Mouse (Mus musculus) layer of hippocampus, adult 9-10 months (tissue): ENCODE data around the gene Ythdf1.

Experiments used
- DNase-seq: peaks from one replicate; pipeline ENCODE4 v3.0.0; 2022; ENCODE audit warnings: low spot score

Gene Ythdf1

DNA sequence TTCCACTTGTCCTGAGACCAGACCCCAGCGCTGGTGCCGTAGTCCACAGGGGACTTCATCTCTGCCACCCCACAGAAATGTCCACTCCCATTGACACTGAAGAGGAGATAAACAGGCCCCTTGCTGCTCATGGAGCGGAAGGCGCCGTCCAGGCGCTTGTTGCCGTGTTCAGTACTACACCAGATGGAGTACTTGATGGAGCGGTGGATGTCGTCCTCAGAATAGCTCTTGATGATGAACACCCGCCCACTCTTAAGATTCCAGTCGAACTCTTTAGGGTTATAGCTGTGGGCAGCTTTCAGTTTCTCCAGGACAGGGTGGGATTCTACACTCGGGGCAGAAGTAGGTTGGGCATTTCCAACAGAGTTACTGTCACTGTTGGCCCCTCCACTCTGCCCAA is 9.8 kb downstream of the Ythdf1 start:
- no peak for DNase-seq

- DNase-seq = no peak
These were observed 15.1 kb downstream of the Ythdf1 start for GRCm38 (mm10) chr2:180905556-180906221.

- DNase-seq = no peak
These were observed 16.1 kb downstream of the Ythdf1 start for GRCm38 (mm10) chr2:180904435-180905208.

- no peak for DNase-seq
These were observed 18.7 kb downstream of the Ythdf1 start for GRCm38 (mm10) chr2:180902086-180902485.

DNA sequence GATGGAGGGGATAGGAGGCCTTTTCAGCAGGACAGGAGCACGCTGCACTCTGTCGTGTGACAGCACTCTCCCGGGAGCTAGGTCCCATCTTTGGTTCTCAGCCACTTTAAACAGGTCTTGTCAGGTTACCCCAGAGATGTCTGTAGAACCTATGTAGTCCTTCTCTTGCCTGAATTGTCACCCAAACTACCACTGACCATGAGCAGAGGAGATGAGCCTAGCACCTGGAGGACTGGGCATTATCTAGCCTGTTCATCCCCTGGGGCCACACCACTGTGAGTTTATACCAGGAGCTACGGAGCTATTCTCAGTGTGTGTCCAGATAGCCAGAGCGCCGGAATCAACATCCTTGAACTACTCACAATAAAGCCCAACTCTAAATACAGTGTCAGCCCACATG is 22.9 kb downstream of the Ythdf1 start:
- no peak for DNase-seq

- DNase-seq = peak; percentile 13
These were observed 23.7 kb downstream of the Ythdf1 start for GRCm38 (mm10) chr2:180896819-180897625.

DNA sequence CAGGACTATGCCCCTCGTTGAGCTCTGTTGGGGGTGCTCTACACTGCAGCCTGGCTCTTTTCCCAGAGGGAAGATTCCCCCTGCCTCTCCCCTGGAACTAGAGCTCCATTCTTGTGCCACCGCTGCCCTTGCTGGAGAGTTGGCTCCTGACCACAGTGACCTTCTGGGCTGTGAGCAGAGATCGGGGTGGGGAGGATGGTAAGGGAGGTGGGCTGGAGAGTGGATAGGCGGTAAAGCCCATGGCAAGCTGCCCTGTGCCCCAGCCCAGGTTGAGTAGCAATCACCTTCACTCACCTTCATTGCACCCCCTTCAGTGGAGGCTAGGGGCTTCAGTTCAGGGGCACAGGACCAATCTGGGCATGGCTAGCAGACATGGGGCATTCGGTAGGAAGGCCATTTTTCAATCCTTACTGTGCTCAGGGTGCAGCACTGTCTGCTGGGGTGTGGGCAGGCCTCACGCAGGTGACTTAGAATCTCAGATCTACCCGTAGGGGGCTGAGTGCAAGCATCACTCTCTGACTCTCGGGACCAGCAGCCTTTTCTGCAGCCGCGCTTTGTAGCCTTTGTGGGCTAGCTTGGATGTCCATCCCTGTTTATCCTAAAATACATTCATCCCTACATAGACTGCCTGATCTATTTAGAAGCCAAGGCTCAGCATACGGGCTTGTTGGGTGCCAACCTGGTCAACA is 24.8 kb downstream of the Ythdf1 start:
- DNase-seq = peak; percentile 26

DNA sequence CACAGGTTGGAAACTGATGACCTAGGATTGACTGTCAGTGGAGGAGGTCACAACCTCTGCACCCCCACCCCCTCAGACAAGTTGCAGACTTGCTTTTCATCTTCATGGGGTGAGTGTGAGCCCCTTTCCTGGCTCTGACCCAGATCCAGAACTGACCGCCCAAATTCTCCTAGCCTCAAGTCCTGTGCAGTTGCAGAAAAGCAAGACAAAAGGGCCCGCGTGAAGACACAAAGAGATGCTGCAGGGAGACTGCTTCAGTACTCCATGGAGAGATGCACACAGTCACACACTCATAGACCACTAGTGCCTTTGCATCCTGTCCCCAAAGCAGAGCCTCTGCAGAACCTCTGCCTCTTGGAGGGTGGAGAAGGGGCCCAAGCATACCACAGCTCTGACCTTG is 25.4 kb downstream of the Ythdf1 start:
- no peak for DNase-seq

GRCm38 (mm10) chr2:180894734-180895133 is 26.0 kb downstream of the Ythdf1 start:
- peak; percentile 77 for DNase-seq

GRCm38 (mm10) chr2:180894029-180894623 is 26.6 kb downstream of the Ythdf1 start:
- DNase-seq = no peak

DNA sequence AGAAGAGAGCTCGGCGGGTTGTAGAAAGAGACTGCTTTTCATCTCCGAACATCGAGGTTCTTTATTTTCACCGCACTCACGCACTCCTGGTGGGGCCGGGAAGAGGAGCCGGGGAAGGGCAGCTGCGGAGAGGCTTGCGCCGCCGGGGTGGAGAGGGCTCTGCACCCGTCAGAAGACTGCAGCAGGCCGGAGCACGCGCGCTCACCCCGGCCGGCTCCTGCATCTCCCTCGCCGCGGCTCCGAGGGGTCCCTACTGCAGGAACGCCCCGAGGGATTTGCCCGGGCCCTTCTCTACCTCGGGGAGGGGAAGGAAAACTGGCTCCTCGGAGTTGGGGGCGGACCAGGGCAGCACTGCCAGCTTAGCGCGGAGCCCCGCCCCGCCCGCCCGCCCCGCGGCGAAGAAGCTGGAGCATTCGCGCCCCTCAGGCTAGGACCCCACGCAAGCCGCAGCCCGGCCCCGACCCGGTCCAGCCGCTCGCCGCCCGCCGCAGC is 27.2 kb downstream of the Ythdf1 start:
- no peak for DNase-seq

GRCm38 (mm10) chr2:180892841-180893521 is 27.8 kb downstream of the Ythdf1 start:
- DNase-seq = peak; percentile 67

- DNase-seq = no peak
These were observed 28.9 kb downstream of the Ythdf1 start for GRCm38 (mm10) chr2:180891835-180892323.

- DNase-seq = peak; percentile 22
These were observed 29.5 kb downstream of the Ythdf1 start for GRCm38 (mm10) chr2:180891075-180891834.

DNA sequence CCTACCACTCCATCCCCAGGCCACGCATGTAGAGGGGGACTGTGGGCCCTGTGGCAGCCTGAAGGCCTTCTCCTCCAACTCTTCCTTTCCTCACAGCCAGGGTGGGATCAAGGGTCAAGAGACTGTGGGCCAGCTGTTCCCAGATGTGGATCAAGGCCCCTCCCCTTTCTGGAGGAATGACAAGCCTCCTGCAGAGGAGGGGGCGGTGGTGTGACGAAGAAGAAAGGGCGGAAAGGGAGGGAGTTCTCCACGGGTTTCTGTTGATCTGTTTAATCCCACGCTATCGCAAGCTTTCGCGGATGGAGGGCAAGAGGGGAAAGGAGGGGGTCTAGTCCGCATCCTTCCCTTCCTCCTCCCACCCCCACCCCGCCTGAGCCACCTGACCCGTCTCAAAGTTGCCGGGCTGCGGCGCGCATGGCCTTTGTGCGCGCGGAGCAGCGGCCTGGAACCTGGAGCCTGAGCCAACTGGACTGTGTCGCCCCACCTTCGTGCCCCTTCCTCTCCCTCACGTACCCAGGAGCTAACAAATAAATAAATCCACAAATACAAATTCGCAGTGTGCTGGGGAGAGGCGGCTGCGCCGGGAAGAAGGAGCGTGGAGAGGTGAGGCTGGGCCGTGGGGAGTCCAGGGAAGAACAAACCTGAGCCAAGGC is 30.2 kb downstream of the Ythdf1 start:
- no peak for DNase-seq

DNA sequence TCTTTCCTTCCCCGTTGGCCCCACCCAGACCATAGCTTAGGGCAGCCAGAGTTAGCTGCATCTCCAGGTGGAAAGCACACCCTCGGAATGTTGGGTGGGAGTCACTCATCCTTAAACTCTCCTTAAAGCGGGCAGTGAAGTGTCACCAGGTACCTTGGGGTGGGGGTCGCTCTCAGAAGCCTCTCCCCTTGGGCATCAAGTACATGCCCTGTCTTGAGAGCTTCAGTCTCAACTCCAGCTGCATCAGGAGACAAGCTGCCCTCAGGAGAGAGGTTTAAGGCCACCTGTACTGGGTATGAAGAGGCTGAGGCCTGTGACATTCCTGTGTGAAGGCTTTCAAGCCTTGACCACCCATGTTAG is 30.8 kb downstream of the Ythdf1 start:
- no peak for DNase-seq

DNA sequence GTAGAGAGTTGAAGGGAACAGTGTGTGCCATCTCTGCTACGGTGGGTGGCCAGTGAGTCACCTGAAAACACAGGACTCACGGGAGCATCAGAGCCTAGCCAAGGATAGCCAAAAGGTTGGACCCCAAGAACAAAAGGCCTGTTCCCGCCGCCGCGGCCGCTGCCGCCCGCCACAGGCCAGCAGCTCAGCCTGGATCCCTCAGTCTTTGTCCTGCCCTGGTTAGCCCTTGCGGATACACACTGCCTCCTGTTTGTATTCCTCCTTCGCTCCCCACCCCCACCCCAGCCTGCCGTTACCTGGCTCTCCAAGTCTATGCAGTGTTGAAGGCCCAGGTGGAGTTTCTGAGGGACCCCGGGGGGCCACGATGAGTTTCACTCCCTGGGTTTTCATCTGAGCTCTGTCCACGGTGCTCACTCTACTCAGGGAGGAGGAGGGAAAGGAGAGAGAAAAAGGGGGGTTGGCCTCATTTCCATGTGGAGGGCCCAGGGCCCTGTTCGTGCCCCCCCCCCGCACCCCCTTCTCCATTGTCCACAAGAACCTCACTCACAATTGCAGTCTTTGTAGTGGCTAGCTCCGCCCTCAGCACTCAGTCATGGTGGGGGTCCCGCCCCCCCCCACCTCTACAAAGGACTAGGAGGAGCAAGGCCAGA is 31.4 kb downstream of the Ythdf1 start:
- DNase-seq = no peak

DNA sequence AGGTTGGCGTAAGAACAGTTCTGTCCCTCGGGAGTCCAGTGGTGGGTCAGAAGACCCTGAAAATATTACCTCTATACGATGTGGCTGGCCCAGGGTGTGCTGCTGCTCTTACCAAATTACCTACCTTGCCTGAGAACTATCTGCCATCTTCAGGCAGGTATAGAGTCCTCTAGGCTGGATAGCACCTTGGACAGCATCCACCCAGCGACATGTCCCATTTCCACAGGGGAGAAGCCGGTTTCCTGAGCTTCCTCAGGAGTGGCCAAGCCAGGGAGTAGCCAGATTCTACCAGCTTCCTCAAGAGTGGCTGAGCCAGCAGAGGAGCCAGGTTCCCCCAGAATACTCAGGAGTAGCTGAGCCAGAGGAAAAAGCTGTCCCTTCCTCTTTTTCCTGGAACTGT is 35.5 kb downstream of the Ythdf1 start:
- DNase-seq = no peak

GRCm38 (mm10) chr2:180881281-180881680 is 39.5 kb downstream of the Ythdf1 start:
- no peak for DNase-seq
